ENCODE assay signal across 7 mouse cellular contexts in the genomic region with DNA sequence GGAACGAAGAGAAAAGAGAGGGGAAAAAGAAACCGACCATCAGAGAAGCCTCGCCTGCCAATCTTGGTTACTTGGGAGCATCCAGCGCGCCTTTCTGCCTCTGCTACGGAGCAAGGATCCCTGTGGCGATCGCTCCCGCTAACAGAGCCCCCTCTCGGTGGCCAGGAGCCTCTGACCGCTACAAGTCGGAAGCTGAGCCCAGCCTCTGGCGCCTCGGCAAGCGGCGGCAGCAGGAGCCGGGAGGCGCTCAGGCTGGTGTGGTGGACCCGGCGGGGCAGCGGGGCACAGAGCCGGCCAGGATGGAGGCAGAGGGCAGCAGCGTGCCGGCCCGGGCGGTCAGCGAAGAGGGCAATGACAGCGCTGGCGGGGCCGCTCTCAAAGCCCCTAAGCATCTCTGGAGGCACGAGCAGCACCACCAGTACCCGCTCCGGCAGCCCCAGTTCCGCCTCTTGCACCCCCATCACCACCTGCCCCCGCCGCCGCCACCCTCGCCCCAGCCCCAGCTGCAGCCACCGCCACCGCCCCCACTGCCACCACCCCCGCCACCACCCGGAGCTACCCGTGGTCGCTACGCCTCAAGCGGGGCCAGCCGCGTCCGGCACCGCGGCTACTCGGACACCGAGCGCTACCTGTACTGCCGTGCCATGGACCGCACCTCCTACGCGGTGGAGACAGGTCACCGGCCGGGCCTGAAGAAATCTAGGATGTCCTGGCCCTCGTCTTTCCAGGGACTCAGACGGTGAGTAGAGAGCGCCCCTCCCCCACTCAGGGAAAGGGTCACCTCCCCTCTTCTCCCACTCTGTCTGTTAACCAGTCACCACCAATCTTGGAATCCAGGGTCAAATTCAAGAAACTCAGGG.
A peak's percentile ranks its signal among the peaks of the same experiment; 100 is the strongest.
DNase-seq lines count a peak whose midpoint lies in the region; ATAC-seq lines count a peak whose summit lies in the region.

No protein-coding gene starts in this region.

- no peaks in the 10 kb centered on the region for H3K9me3 ChIP-seq in embryonic facial prominence, embryonic 14.5 days (ENCODE audit: control insufficient read depth, low read length)
- no peaks in the 10 kb centered on the region for H3K9me3 ChIP-seq in hindbrain, embryonic 12.5 days (replicated peaks)
- H3K9me3 ChIP-seq in stomach, embryonic 15.5 days = no peaks in the 10 kb centered on the region

- H3K9ac ChIP-seq in embryonic facial prominence, embryonic 14.5 days (ENCODE audit: low read depth, low read length) = 0 out of 2 replicates have a peak overlapping the region, but pooled peaks have one; percentile 25
- peak overlapping the region; percentile 71 for H3K9ac ChIP-seq in hindbrain, embryonic 12.5 days
- H3K9ac ChIP-seq in stomach, embryonic 15.5 days = no peak overlapping the region

- no peaks in the 10 kb centered on the region for H3K36me3 ChIP-seq in embryonic facial prominence, embryonic 14.5 days (ENCODE audit: control insufficient read depth, insufficient read depth, low read length)
- H3K36me3 ChIP-seq in hindbrain, embryonic 12.5 days = no peaks in the 10 kb centered on the region
- H3K36me3 ChIP-seq in stomach, embryonic 15.5 days = no peaks in the 10 kb centered on the region

- peak overlapping the region; percentile 89 for H3K4me2 ChIP-seq in embryonic facial prominence, embryonic 14.5 days (ENCODE audit: low read depth, low read length)
- peak overlapping the region; percentile 99 for H3K4me2 ChIP-seq in hindbrain, embryonic 12.5 days (replicated peaks)
- H3K4me2 ChIP-seq in stomach, embryonic 15.5 days = peak overlapping the region; percentile 89

- H3K27me3 ChIP-seq in embryonic facial prominence, embryonic 14.5 days (replicated peaks; ENCODE audit: control insufficient read depth, insufficient read depth, low read length) = peaks cover 42% of the 10 kb centered on the region
- peaks cover 23% of the 10 kb centered on the region for H3K27me3 ChIP-seq in hindbrain, embryonic 12.5 days
- peaks cover 12% of the 10 kb centered on the region; the same call in 1 of the 2 replicates for H3K27me3 ChIP-seq in stomach, embryonic 15.5 days (replicated peaks)

- H3K4me3 ChIP-seq in embryonic facial prominence, embryonic 14.5 days (ENCODE audit: low read depth, low read length) = peak overlapping the region; percentile 44
- peak overlapping the region; percentile 66 for H3K4me3 ChIP-seq in hindbrain, embryonic 12.5 days
- peak overlapping the region; percentile 41 for H3K4me3 ChIP-seq in stomach, embryonic 15.5 days (replicated peaks)

- ATAC-seq in embryonic facial prominence, embryonic 14.5 days (ENCODE audit: low read depth) = peak; percentile 70; the same call in 1 of the 2 replicates
- peak; percentile 92 for ATAC-seq in hindbrain, embryonic 12.5 days (ENCODE audit: low FRiP score)
- ATAC-seq in megakaryocyte-erythroid progenitor cell, adult 5-6 weeks (replicated peaks; ENCODE audit: low FRiP score, low TSS enrichment, poor library complexity, severe bottlenecking) = peak; percentile 22; the same call in 1 of the 2 replicates
- peak; percentile 35; the same call in 1 of the 2 replicates for ATAC-seq in stomach, embryonic 15.5 days (ENCODE audit: insufficient read depth, low FRiP score, low read depth)

- under 1% methylated on average over 33 of the region's 63 CpGs for WGBS in embryonic facial prominence, embryonic 14.5 days
- WGBS in hindbrain, embryonic 12.5 days = under 1% methylated on average over 47 of the region's 63 CpGs
- under 1% methylated on average over 54 of the region's 63 CpGs for WGBS in stomach, embryonic 15.5 days

- peaks cover 11% of the 10 kb centered on the region; the same call in 1 of the 2 replicates for H3K4me1 ChIP-seq in embryonic facial prominence, embryonic 14.5 days (ENCODE audit: control insufficient read depth, insufficient read depth, low read length)
- H3K4me1 ChIP-seq in hindbrain, embryonic 12.5 days = peaks cover 16% of the 10 kb centered on the region
- peaks cover 9% of the 10 kb centered on the region; the same call in 1 of the 2 replicates for H3K4me1 ChIP-seq in stomach, embryonic 15.5 days

- peak; percentile 14 for DNase-seq in MN1 (ENCODE audit: low spot score)
- peak; percentile 32 for DNase-seq in adrenal gland, postnatal 10 days
- DNase-seq in embryonic facial prominence, embryonic 14.5 days (ENCODE audit: low spot score) = peak; percentile 59
- peak; percentile 56 to 63 for DNase-seq in layer of hippocampus, postnatal 36 days

- no peak overlapping the region for H3K27ac ChIP-seq in embryonic facial prominence, embryonic 14.5 days (replicated peaks; ENCODE audit: low read depth, low read length)
- peak overlapping the region; percentile 68 for H3K27ac ChIP-seq in hindbrain, embryonic 12.5 days
- H3K27ac ChIP-seq in stomach, embryonic 15.5 days = no peak overlapping the region

Comparison
In these comparisons a context has a peak if more than half of its experiments do, and no peak if none do; other contexts are left out.
1. ATAC-seq: peak in every context shown above with its lines; median percentile 92 in hindbrain, embryonic 12.5 days; 70 in embryonic facial prominence, embryonic 14.5 days; 35 in stomach, embryonic 15.5 days; 22 in megakaryocyte-erythroid progenitor cell, adult 5-6 weeks.